15 mouse cellular contexts compared by ENCODE assay signal in the genomic region with DNA sequence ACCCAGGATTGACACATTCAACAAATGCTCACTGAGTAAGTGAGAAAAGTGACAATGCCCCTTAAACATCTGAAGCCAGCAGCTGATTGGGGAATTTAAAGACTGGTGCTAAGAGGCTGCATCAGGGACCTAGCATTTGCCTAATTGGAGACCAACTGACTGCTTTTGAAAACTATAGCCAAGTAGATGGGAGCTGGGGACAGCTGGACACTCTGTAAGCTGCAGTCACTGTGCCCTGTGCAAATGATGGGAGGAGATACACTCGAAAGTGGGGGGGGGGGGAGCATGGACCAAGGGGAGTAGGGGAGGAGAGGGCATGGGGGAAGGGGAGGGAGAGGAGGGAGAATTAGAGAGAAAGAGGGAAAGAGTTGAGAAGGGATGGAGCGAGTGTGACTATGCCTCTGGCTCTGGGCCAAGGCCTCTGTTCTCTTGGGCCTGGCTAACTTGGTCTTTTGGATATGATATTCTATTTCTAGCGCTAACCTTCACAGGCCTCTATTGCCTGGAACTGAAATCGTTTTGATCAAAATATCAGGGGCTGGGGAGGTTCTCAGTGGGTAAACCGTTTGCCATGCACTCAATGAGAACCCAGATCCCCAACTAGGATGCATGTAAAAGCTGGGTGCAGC. TPM values are rescaled to one million over a fixed set of nuclear protein-coding genes. Genes with fewer than 3 reads are reported as not detected.
DNase-seq lines count a peak whose midpoint lies in the region; ATAC-seq lines count a peak whose summit lies in the region.
"Had no signal": no experiment of that assay in that cellular context is flagged by ENCODE, and none has a peak within 500 bp of the region (broad histone marks: within the 10 kb centered on the region; RNA-seq: fewer than 3 reads in every experiment).

No protein-coding gene starts in this region.

- no peak overlapping the region for H3K9ac ChIP-seq in forebrain, embryonic 14.5 days (ENCODE audit: low read length)
- H3K9ac ChIP-seq: embryonic facial prominence, embryonic 13.5 days; hindbrain, embryonic 12.5 days; midbrain, embryonic 13.5 days; neural tube, embryonic 15.5 days had no signal

- no peaks in the 10 kb centered on the region for H3K9me3 ChIP-seq in forebrain, embryonic 14.5 days (replicated peaks; ENCODE audit: control insufficient read depth, low read length)
- H3K9me3 ChIP-seq: embryonic facial prominence, embryonic 13.5 days; hindbrain, embryonic 12.5 days; midbrain, embryonic 13.5 days; neural tube, embryonic 15.5 days had no signal

- DNase-seq in gastrocnemius, postnatal 10 days = peak; percentile 21
- DNase-seq in gastrocnemius, adult 8-10 months (ENCODE audit: low spot score in 2 of 2) = no peak
- DNase-seq in lung, postnatal 14 days = peak; percentile 5
- DNase-seq in lung, postnatal 25 days (ENCODE audit: low spot score) = no peak
- peak; percentile 65 for DNase-seq in forebrain, embryonic 14.5 days (ENCODE audit: low spot score)
- peak; percentile 84 for DNase-seq in retina, postnatal 1 day
- no peak for DNase-seq in embryo, embryonic 9.5 days (ENCODE audit: extremely low spot score)
- DNase-seq: cerebellum, adult 8-10 months; kidney, adult 8-10 months; layer of hippocampus, postnatal 36 days; liver had no signal

- ATAC-seq in forebrain, embryonic 14.5 days = peak; percentile 61
- ATAC-seq: midbrain, embryonic 13.5 days had no signal

- H3K36me3 ChIP-seq in forebrain, embryonic 14.5 days (ENCODE audit: control insufficient read depth, insufficient read depth, low read length) = no peaks in the 10 kb centered on the region
- H3K36me3 ChIP-seq: embryonic facial prominence, embryonic 13.5 days; hindbrain, embryonic 12.5 days; midbrain, embryonic 13.5 days; neural tube, embryonic 15.5 days had no signal

- H3K27ac ChIP-seq in forebrain, embryonic 14.5 days (ENCODE audit: low read depth, low read length) = no peak overlapping the region; the same call in 1 of the 2 replicates
- H3K27ac ChIP-seq: embryonic facial prominence, embryonic 13.5 days; hindbrain, embryonic 12.5 days; midbrain, embryonic 13.5 days; neural tube, embryonic 15.5 days had no signal

- no peak overlapping the region for H3K4me2 ChIP-seq in forebrain, embryonic 14.5 days (ENCODE audit: low read length)
- H3K4me2 ChIP-seq: embryonic facial prominence, embryonic 13.5 days; hindbrain, embryonic 12.5 days; midbrain, embryonic 13.5 days; neural tube, embryonic 15.5 days had no signal

- no peak overlapping the region for H3K4me3 ChIP-seq in forebrain, embryonic 14.5 days (ENCODE audit: low read depth, low read length)
- H3K4me3 ChIP-seq: embryonic facial prominence, embryonic 13.5 days; hindbrain, embryonic 12.5 days; midbrain, embryonic 13.5 days; neural tube, embryonic 15.5 days had no signal

- H3K27me3 ChIP-seq in forebrain, embryonic 14.5 days (replicated peaks; ENCODE audit: control insufficient read depth, insufficient read depth, low read length) = no peaks in the 10 kb centered on the region
- H3K27me3 ChIP-seq: embryonic facial prominence, embryonic 13.5 days; hindbrain, embryonic 12.5 days; midbrain, embryonic 13.5 days; neural tube, embryonic 15.5 days had no signal

- H3K4me1 ChIP-seq in forebrain, embryonic 14.5 days (ENCODE audit: control insufficient read depth, insufficient read depth, low read length) = peaks cover 3% of the 10 kb centered on the region
- H3K4me1 ChIP-seq: embryonic facial prominence, embryonic 13.5 days; hindbrain, embryonic 12.5 days; midbrain, embryonic 13.5 days; neural tube, embryonic 15.5 days had no signal

- 42% methylated on average over 5 of the region's 5 CpGs for WGBS in forebrain, embryonic 14.5 days

RNA-seq across cellular contexts. Expression of gene Sgcg, which starts 22.3 kb away (rescaled TPM):
- total RNA-seq in gastrocnemius, postnatal 10 days (2021) = 100 to 1,000 TPM; 168 to 184 TPM
- 100 to 1,000 TPM; 109 to 124 (median 115) TPM for total RNA-seq in gastrocnemius, adult 8-10 months (2022)
- polyA plus RNA-seq in forebrain, embryonic 14.5 days (2014; fragmentation: Nextera tagmentation; extraction: Ambion mirVana) = 0.06 TPM in 1 of 2 replicates, not detected in the other
- total RNA-seq: layer of hippocampus, postnatal 36 days had no signal
- polyA plus RNA-seq: midbrain, embryonic 13.5 days had no signal

Comparison
In these comparisons a context has a peak if more than half of its experiments do, and no peak if none do; other contexts are left out.
1. DNase-seq: peak in gastrocnemius, postnatal 10 days (single experiment), lung, postnatal 14 days (single experiment), forebrain, embryonic 14.5 days (single experiment) and retina, postnatal 1 day (single experiment); none in gastrocnemius, adult 8-10 months (0 of 2), lung, postnatal 25 days (single experiment) and embryo, embryonic 9.5 days (single experiment).